Mouse (Mus musculus): Measurements from ENCODE around the gene Babam2. TPM values are rescaled to one million over a fixed set of nuclear protein-coding genes. Genes with fewer than 3 reads are reported as not detected.

Babam2 gene
- polyA plus RNA-seq, 1 experiment from 2014 or later, result 62.9 TPM

- Histone ChIP-seq H3K9me3 (ENCODE audit: control insufficient read depth, low read depth, low read length) (no peaks in the 10 kb centered on the region), H3K4me2 (replicated peaks; ENCODE audit: low read depth, low read length) (no peak overlapping the region), H3K4me1 (ENCODE audit: control insufficient read depth, insufficient read depth, low read length) (no peaks in the 10 kb centered on the region), H3K27me3 (ENCODE audit: control insufficient read depth, insufficient read depth, low read length) (no peaks in the 10 kb centered on the region), H3K27ac (ENCODE audit: low read length) (no peak overlapping the region; the same call in 1 of the 2 replicates), H3K4me3 (ENCODE audit: low read depth, low read length) (no peak overlapping the region), H3K9ac (replicated peaks; ENCODE audit: low read depth, low read length) (no peak overlapping the region), H3K36me3 (ENCODE audit: control insufficient read depth, insufficient read depth, low read length) (no peaks in the 10 kb centered on the region)
- ATAC-seq (ENCODE audit: insufficient number of reproducible peaks, insufficient read depth, low FRiP score, low read depth), result no peak
- whole genome bisulfite sequencing, result 71% methylated on average over 8 of the region's 8 CpGs
These were observed 173.5 kb downstream of the Babam2 start for GRCm38 (mm10) chr5:31870856-31871520.

DNA sequence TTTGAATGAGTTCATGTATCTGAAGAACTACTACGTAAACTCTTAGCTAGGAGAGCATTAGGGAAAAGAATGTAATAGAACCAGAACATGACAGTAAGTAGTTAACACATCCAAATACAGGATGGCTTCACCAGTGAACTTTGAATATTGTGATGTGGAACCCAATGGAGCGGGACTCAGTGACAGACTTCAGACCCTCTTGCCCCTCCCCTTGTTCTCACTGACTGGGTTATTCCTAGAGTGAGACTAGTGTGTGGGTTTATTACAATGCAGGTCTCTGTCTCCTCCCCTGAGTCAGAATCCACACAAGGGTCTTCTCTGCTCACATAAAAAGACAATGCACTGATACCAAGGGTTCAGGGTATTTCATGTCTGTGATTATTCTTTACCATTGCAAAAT is 175.8 kb downstream of the Babam2 start:
- no peak overlapping the region for H3K4me2 ChIP-seq (replicated peaks; ENCODE audit: low read depth, low read length)
- no peak for ATAC-seq (ENCODE audit: insufficient number of reproducible peaks, insufficient read depth, low FRiP score, low read depth)
- peaks cover 3% of the 10 kb centered on the region; the same call in 1 of the 2 replicates for H3K4me1 ChIP-seq (ENCODE audit: control insufficient read depth, insufficient read depth, low read length)
- H3K9me3 ChIP-seq (ENCODE audit: control insufficient read depth, low read depth, low read length), result no peaks in the 10 kb centered on the region
- H3K36me3 ChIP-seq (ENCODE audit: control insufficient read depth, insufficient read depth, low read length), result no peaks in the 10 kb centered on the region
- no peaks in the 10 kb centered on the region for H3K27me3 ChIP-seq (ENCODE audit: control insufficient read depth, insufficient read depth, low read length)
- no peak overlapping the region for H3K9ac ChIP-seq (replicated peaks; ENCODE audit: low read depth, low read length)
- H3K4me3 ChIP-seq (ENCODE audit: low read depth, low read length), result no peak overlapping the region
- no peak overlapping the region for H3K27ac ChIP-seq (ENCODE audit: low read length)
- 85% methylated on average over 2 of the region's 2 CpGs for WGBS

DNA sequence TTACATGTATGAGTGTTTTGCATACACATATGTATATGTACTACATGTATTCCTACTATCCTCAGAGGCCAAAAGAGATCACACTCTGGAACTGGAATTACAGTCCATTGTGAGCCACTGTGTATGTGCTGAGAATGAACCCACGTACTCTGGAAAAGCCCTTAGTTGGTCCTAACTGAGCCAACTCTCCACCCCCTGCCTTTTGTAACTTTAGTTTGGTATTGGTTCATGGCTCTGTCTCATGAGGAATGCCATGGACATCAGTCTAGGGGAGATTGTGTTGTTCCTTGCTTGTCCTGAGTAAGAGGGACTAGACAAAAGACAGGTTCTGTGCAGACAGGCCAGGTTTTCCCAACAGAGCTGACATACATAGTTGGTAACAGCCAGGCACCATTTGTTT is 177.1 kb downstream of the Babam2 start:
- Histone ChIP-seq H3K36me3 (ENCODE audit: control insufficient read depth, insufficient read depth, low read length) (no peaks in the 10 kb centered on the region), H3K4me3 (ENCODE audit: low read depth, low read length) (no peak overlapping the region), H3K4me2 (replicated peaks; ENCODE audit: low read depth, low read length) (no peak overlapping the region), H3K27me3 (ENCODE audit: control insufficient read depth, insufficient read depth, low read length) (no peaks in the 10 kb centered on the region), H3K9me3 (ENCODE audit: control insufficient read depth, low read depth, low read length) (no peaks in the 10 kb centered on the region), H3K4me1 (ENCODE audit: control insufficient read depth, insufficient read depth, low read length) (peaks cover 3% of the 10 kb centered on the region; the same call in 1 of the 2 replicates), H3K9ac (replicated peaks; ENCODE audit: low read depth, low read length) (no peak overlapping the region), H3K27ac (ENCODE audit: low read length) (no peak overlapping the region)
- ATAC-seq (ENCODE audit: insufficient number of reproducible peaks, insufficient read depth, low FRiP score, low read depth), result no peak
- WGBS, result 80% methylated on average over 1 of the region's 1 CpGs

- Histone ChIP-seq H3K4me1 (ENCODE audit: control insufficient read depth, insufficient read depth, low read length) (peaks cover 3% of the 10 kb centered on the region; the same call in 1 of the 2 replicates), H3K27me3 (ENCODE audit: control insufficient read depth, insufficient read depth, low read length) (no peaks in the 10 kb centered on the region), H3K27ac (ENCODE audit: low read length) (no peak overlapping the region), H3K9ac (replicated peaks; ENCODE audit: low read depth, low read length) (no peak overlapping the region), H3K4me3 (ENCODE audit: low read depth, low read length) (no peak overlapping the region), H3K36me3 (ENCODE audit: control insufficient read depth, insufficient read depth, low read length) (no peaks in the 10 kb centered on the region), H3K4me2 (replicated peaks; ENCODE audit: low read depth, low read length) (no peak overlapping the region), H3K9me3 (ENCODE audit: control insufficient read depth, low read depth, low read length) (no peaks in the 10 kb centered on the region)
- no peak for ATAC-seq (ENCODE audit: insufficient number of reproducible peaks, insufficient read depth, low FRiP score, low read depth)
- WGBS, result 75% methylated on average over 3 of the region's 3 CpGs
These were observed 178.0 kb downstream of the Babam2 start for GRCm38 (mm10) chr5:31875443-31875842.

DNA sequence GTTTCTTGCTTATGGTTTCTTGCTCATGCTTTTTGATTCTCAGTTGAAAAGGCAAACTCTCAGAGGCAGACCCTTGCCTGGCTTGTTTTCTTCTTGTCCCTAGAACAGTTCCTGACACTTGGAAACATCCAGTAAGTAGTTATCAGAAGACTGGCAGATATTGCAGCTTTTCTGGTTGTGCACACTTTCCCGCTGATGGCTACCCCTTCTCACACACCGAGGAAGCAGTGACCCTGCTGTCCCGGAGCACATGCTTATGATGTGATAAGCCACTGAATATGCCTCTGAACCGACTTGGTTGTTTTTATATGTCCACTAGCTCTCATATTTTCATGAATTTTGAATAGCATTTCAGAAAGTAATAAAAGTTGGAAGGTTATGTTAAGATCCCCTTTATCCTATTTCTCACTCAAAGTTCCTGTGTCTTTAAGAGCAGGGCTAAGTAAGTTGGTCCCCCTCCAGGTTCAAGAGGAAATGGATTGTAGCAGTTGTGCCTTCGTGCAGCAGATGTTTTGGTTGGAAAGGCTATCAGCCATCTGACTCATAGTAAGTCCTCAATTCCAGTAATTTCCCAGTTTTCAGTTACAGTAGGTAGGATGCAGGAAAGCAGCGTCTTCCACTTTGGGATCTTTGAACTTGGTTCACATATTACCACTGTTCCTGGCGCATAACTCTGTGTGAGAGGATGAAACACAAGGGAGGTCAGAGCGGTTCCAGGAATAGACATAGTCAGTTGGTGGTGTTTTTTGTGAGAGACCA is 178.9 kb downstream of the Babam2 start:
- Histone ChIP-seq H3K4me2 (replicated peaks; ENCODE audit: low read depth, low read length) (no peak overlapping the region), H3K36me3 (ENCODE audit: control insufficient read depth, insufficient read depth, low read length) (no peaks in the 10 kb centered on the region), H3K9ac (replicated peaks; ENCODE audit: low read depth, low read length) (no peak overlapping the region), H3K4me3 (ENCODE audit: low read depth, low read length) (no peak overlapping the region), H3K4me1 (ENCODE audit: control insufficient read depth, insufficient read depth, low read length) (peaks cover 3% of the 10 kb centered on the region; the same call in 1 of the 2 replicates), H3K9me3 (ENCODE audit: control insufficient read depth, low read depth, low read length) (no peaks in the 10 kb centered on the region), H3K27me3 (ENCODE audit: control insufficient read depth, insufficient read depth, low read length) (no peaks in the 10 kb centered on the region), H3K27ac (ENCODE audit: low read length) (no peak overlapping the region)
- ATAC-seq (ENCODE audit: insufficient number of reproducible peaks, insufficient read depth, low FRiP score, low read depth), result no peak
- 67% methylated on average over 8 of the region's 8 CpGs for WGBS

DNA sequence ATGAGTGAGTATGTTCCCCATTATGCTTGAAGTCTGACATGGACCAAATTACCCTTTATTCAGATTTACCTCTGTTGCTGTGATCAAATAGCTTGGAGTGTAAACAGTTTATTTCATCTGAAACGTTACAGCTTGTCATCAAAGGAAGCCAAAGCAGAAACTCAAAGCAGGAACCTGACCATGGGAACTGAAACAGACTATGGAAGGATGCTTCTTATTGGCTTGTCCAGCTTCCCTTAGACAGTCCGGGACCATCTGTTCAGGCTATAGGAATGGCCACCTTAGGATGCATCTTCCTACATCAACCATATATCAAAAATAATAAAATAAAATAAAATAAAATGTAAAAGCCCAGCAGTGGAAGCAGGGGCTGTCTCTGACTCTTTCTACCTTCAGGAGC is 183.0 kb downstream of the Babam2 start:
- H3K9me3 ChIP-seq (ENCODE audit: control insufficient read depth, low read depth, low read length), result no peaks in the 10 kb centered on the region
- H3K27ac ChIP-seq (ENCODE audit: low read length), result no peak overlapping the region
- no peak overlapping the region for H3K4me2 ChIP-seq (replicated peaks; ENCODE audit: low read depth, low read length)
- 63% methylated on average over 2 of the region's 2 CpGs for WGBS
- ATAC-seq (ENCODE audit: insufficient number of reproducible peaks, insufficient read depth, low FRiP score, low read depth), result no peak
- no peaks in the 10 kb centered on the region for H3K27me3 ChIP-seq (ENCODE audit: control insufficient read depth, insufficient read depth, low read length)
- no peaks in the 10 kb centered on the region for H3K36me3 ChIP-seq (ENCODE audit: control insufficient read depth, insufficient read depth, low read length)
- no peak overlapping the region for H3K9ac ChIP-seq (replicated peaks; ENCODE audit: low read depth, low read length)
- H3K4me1 ChIP-seq (ENCODE audit: control insufficient read depth, insufficient read depth, low read length), result peaks cover 3% of the 10 kb centered on the region; the same call in 1 of the 2 replicates
- H3K4me3 ChIP-seq (ENCODE audit: low read depth, low read length), result no peak overlapping the region

- no peaks in the 10 kb centered on the region for H3K27me3 ChIP-seq (ENCODE audit: control insufficient read depth, insufficient read depth, low read length)
- H3K9ac ChIP-seq (replicated peaks; ENCODE audit: low read depth, low read length), result no peak overlapping the region
- no peak for ATAC-seq (ENCODE audit: insufficient number of reproducible peaks, insufficient read depth, low FRiP score, low read depth)
- no peaks in the 10 kb centered on the region for H3K36me3 ChIP-seq (ENCODE audit: control insufficient read depth, insufficient read depth, low read length)
- H3K9me3 ChIP-seq (ENCODE audit: control insufficient read depth, low read depth, low read length), result no peaks in the 10 kb centered on the region
- H3K4me3 ChIP-seq (ENCODE audit: low read depth, low read length), result no peak overlapping the region
- peak overlapping the region; percentile 69; the same call in 1 of the 2 replicates for H3K27ac ChIP-seq (ENCODE audit: low read length)
- H3K4me1 ChIP-seq (ENCODE audit: control insufficient read depth, insufficient read depth, low read length), result no peaks in the 10 kb centered on the region
- WGBS, result 58% methylated on average over 3 of the region's 3 CpGs
- H3K4me2 ChIP-seq (replicated peaks; ENCODE audit: low read depth, low read length), result no peak overlapping the region
These were observed 184.8 kb downstream of the Babam2 start for GRCm38 (mm10) chr5:31882297-31882696.

GRCm38 (mm10) chr5:31884962-31885361 is 187.5 kb downstream of the Babam2 start:
- H3K9ac ChIP-seq (replicated peaks; ENCODE audit: low read depth, low read length), result no peak overlapping the region
- WGBS, result 48% methylated on average over 4 of the region's 4 CpGs

More at GRCm38 (mm10) chr5:31884962-31885361, 187.5 kb downstream of the Babam2 start:
- no peak for ATAC-seq (ENCODE audit: insufficient number of reproducible peaks, insufficient read depth, low FRiP score, low read depth)
- Histone ChIP-seq H3K36me3 (ENCODE audit: control insufficient read depth, insufficient read depth, low read length) (no peaks in the 10 kb centered on the region), H3K4me2 (replicated peaks; ENCODE audit: low read depth, low read length) (no peak overlapping the region), H3K4me1 (ENCODE audit: control insufficient read depth, insufficient read depth, low read length) (peaks cover 3% of the 10 kb centered on the region; the same call in 1 of the 2 replicates), H3K4me3 (ENCODE audit: low read depth, low read length) (no peak overlapping the region), H3K9me3 (ENCODE audit: control insufficient read depth, low read depth, low read length) (no peaks in the 10 kb centered on the region), H3K27me3 (ENCODE audit: control insufficient read depth, insufficient read depth, low read length) (no peaks in the 10 kb centered on the region), H3K27ac (ENCODE audit: low read length) (peak overlapping the region; percentile 59; the same call in 1 of the 2 replicates)
